Mouse (Mus musculus) cerebellum, postnatal 36 days (tissue): Measurements from ENCODE around the gene Bpifa5.
"Not testable (repeated sequence)": the region's sequence is repeated elsewhere in the genome, so short reads cannot be mapped to it uniquely, and the experiment has no call there.

Experiments used
- DNase-seq, 2 experiments: peaks; one replicate each; pipeline ENCODE4 v3.0.0; 2021 to 2022; ENCODE audit warnings: mixed read lengths in 2 of 2

Gene Bpifa5

DNA sequence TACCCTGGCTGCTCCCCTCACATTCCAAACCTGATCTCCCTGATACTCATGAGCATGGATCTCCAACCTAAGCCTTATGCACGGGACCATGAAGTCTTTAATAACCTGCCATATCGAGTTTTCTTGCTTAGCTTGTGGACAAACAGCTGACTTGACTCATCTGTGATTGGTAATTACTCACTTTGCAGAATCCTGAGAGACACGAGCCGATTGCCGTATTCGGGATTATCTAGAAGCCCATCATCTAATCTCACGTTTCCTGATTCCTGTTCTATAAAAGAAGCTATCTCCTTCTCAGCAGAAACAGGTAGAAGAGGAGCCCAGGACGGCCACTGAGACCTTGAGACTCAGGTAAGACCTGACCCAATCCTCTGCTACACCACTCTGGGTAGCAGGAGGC is at the start of gene Bpifa5:
Bpifa5 (plus strand) TSS at position 301 of the 400 bp plus-strand sequence.
- no peak for DNase-seq

DNA sequence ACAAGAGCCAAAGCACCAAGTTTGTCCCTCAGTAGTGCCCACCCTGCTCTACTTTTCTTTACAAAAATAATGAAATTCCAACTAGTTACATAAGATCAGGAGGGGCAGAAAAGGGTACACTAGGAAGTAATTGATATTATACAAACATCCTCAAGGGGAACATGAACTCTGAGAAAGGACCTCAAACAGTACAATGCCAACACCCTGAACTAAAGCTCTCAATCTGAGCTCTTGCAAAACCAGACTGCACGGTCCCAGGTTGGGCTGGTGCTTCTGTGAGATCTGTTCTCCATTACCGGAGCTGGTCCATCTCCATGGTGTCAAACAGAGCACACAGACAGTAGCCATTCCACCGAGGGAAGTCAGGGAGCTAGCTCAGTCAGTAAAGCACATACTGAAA is 45.0 kb upstream of the Bpifa5 start:
- no peak for DNase-seq

DNA sequence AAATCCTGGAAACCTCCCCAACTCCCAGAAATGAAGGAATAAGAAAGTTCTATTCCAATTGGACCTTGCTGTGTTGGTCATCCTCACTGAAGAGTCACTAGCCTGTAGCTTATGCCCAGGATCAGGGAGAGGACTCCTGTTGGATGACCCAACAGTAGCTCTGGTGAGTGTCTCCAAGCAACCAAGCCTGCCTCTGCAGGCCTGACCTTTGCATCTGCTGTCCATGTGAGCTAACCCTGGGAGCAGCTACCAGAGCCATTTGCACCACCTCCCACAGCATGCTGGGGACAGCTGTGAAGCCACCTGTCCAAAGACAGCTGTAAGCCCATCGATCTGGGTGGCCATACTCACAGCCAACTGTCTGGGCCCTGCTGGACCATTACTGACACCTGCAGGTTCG is 32.3 kb upstream of the Bpifa5 start, which contains the start of gene Bpifa3:
Bpifa3 (plus strand) TSS at position 217 of the 400 bp plus-strand sequence.
- DNase-seq = no peak

DNA sequence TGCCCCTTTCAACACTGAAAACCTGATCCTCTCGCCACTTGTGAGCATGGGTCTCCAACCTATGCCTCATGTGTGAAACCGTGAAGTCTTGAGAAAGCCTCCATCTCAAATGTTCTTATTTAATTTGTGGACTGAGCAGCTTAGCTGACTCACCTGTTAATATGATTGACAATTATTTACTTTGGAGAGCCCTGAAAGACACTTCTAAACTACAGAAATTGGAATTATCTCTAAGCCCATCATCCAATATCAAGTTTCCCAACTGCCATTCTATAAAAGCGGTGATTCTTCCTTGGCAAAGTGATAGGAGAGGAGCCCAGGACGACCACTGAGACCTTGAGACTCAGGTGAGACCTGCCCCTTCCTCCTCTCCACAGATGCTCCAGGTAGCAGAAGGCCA is 19.8 kb upstream of the Bpifa5 start, which contains the start of gene Bpifa1:
Bpifa1 (plus strand) TSS at position 301 of the 400 bp plus-strand sequence.
- no peak for DNase-seq

DNA sequence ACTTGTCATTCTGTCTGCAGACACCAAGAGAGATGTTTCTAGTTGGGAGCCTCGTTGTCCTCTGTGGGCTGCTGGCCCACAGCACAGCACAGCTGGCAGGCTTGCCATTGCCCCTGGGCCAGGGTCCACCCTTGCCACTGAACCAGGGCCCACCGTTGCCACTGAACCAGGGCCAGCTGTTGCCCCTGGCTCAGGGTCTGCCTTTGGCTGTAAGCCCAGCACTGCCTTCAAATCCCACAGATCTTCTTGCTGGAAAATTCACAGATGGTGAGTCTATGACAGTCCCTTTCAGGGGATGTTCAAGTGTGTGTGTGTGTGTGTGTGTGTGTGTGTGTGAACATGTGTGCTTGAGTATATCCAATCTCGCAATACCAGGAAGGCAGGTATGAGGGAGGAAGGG is 18.7 kb upstream of the Bpifa5 start:
- no peak for DNase-seq

DNA sequence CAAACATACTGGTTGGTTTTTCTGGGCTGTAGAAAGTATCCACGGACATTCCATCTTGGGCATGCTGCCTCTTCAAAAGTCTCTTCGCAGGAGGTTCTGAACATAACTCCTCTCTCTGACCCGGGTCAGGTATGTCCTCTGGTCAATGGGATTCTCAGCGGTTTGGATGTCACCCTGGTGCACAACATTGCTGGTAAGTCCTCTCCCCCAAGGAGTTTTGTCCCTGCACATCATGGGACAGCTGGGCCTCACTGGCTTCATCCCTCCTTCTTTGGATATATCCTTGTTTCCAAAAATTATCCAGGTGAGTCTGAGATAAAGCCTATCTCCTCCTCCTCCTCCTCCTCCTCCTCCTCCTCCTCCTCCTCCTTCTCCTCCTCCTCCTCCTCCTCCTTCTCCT is 14.9 kb upstream of the Bpifa5 start:
- DNase-seq = no peak

DNA sequence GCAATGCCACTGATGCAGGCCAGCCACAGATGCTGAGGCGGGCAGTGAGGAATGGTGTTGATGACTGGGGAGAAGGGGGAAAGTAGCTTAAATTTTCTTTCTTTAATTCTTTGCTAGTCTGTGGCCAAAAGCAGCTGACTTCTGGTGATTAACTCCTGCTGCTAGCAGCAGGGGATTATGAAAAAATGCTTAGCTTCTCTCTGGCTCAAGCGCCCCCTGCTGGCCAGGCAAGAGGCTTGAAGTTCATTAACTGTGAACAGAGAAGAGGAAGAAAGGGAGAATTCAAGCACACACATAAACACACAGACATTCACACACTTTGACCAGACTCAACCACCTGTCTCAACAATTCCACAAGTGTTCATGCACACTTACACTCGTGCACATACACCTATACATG is 4.0 kb upstream of the Bpifa5 start:
- peak in 1 of 2 experiments; percentile 5 for DNase-seq

DNA sequence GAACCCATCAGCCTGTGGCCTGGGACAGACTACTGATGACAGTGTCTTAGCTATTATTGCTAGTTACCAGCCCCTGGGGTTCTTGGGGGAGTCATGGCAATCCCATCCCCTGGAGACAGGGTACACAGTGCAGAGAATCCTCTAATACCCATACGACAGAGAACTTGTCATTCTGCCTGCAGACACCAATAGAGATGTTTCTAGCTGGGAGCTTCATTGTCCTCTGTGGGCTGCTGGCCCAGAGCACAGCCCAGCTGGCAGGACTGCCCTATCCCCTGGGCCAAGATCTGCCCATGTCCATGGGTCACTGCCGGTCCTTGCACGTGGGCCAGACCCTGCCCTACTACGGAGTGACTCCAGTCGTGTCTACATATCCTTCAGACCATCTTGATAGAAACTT is 899 bp downstream of the Bpifa5 start:
- peak in 1 of 2 experiments; percentile 5 for DNase-seq

DNA sequence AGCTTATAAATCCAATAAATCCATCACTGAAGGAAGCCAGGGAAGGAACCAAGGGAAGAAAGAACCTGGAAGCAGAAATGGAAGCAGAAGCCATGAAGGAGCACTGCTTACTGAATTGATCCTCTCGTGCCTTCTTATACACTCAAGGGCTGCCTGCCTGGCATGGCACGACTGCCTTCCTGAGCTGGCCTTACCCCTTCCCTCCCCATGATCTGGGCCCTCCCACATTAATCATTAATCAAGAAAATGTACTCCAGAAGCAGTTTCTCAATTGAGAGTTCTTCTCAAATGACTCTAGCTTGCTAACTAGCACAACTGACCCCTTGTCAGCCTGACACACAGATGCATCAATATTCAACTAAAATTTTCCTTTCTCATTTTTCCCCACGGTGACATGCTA is 6.8 kb downstream of the Bpifa5 start:
- no peak for DNase-seq

DNA sequence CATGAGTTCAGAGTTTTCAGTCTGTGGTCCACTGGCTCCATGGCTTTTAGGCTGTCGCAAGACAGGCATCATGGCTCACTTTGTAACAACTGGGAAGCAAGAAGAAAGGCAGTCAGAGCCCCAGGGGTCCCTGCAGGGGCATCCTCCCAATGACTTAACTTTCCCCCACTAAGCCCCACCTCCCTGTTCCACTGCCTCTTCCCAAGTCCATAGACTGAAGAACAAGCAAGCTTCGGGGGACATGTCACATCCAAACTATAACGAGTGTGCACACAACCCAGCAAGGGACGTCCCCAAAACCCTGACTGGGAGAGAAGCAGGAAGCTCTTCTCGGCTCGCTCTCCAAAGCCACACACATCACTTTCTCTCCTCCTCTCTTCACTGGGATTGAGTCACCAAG is 9.2 kb downstream of the Bpifa5 start:
- DNase-seq = no peak

DNA sequence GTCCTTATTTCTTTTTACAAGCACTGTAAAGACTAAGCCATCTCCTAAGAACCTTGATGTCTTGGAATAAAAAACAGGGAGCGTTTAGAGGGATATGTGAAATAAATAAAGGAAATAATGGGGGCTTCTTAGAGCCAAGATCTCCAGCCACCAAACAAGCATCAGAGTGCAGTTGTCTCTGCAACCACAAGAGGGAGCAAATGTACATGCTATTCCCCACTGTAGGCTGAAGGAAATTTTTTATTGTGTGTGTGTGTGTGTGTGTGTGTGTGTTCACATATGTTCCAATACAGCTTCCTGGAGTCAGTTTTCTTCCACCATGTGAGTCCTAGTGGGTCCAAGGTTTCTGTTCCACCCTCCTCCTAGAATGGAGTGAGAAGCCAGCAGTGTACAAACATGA is 10.9 kb downstream of the Bpifa5 start:
- no peak for DNase-seq

DNA sequence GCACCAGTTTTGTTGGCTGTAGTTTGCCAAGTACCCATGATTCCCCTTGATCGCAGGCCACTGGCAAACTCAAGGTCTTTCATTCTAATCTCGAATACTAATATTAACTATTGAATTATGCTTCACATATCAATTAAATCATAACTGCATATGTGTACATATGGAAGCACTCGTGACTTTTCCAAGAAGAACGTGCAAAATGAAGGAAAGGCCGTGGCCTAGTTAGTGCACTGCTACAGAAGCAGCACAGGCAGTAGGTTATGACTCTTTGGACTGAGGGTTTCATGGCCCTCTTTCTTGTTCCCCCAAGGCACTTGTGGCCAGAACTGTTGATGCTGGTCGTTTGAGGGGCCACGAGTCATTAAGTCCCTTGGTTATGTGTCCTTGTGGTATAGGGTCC is 19.5 kb downstream of the Bpifa5 start:
- DNase-seq = not testable (repeated sequence)

DNA sequence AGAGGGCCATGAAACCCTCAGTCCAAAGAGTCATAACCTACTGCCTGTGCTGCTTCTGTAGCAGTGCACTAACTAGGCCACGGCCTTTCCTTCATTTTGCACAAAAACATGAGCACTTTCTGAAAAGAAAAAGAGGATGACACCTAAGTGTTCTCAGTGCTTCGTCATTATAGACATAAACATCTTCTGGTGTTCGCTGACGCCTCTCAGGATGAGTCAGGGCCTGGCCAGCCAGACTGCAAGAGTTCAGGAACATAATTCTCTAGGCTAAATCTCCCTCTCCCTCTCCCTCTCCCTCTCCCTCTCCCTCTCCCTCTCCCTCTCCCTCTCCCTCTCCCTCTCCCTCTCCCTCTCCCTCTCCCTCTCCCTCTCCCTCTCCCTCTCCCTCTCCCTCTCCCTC is 20.7 kb downstream of the Bpifa5 start:
- DNase-seq = not testable (repeated sequence)

DNA sequence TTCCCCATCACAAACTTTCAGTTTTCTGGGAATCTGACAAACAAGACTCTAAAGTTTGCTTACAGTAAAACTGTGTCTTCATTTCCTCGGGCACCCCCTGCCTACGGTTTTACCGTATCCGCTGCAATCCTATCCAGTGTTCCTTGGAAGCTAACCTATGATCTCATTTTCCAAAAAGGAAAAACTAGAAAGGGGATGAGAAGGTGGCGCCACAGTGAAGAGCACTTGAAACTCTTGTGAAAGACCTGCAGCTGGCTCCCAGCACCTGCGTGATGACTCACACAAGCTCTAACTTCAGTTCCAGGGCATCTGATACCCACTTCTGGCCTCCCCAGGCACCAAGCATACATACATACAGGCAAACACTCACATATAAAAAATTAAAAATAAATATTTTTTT is 22.9 kb downstream of the Bpifa5 start:
- DNase-seq = no peak

DNA sequence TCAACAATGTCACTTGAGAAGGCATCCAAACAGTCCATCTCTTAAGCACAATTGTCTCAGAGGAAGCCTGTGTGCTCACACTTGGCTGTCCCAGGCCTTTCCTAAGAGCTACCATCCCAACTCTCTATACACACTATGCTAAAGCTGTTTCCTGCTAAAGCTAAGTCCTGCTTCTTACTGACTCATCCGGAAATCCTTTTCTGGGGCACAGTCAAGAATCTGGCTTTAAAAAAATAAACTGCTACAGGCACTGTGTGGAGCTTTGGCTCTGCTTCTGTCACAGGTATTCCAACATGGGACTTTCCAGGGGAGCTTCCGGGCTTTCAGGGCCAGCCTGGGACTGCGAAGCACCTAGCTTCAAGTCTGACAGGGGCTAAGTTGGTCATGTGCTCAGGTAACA is 23.3 kb downstream of the Bpifa5 start:
- DNase-seq = no peak

DNA sequence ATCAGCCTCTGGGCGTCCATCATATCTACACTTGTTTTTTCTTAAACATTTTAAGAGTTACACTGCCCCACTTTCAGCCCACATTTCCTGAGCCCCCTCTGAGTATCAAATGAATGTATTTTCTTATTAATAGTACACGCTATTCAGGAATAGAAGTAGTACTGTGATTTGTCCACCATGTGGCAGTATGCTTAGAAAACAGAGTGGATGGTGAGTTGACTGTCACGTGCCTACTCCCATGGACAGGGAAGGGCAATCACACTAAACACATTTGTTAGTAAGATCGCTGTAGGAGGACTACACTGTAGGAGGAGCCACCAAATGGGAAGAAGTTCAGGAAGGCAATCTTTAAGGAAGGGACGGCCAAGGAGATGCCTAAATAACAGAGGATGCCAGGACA is 25.1 kb downstream of the Bpifa5 start:
- no peak for DNase-seq

DNA sequence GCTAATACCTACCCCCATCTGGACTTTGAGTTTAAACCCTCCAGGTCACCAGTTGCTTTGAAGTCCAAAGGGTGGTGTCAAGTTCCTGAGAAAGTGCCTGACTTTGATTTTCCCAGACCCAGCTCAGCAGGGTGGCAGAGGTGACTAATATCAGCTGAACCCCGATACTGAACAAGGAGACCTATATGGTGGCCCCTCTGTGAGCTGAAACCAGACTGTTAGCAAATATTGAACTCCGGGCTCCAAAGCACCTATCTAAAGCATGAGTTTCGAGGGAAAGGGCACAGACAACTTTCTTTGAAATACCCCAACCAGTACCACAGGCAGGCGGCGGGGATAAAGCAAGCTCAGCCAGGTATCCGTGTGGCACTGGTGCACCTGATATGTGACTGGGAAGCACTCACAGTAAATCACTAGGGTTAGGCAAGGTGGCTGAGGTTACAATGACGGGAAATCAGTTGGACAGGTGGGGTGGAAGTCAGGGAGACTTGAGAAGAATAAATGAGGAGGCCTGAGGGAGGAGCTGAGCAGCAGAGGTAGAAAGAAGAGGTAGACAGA is 27.5 kb downstream of the Bpifa5 start:
- DNase-seq = no peak

DNA sequence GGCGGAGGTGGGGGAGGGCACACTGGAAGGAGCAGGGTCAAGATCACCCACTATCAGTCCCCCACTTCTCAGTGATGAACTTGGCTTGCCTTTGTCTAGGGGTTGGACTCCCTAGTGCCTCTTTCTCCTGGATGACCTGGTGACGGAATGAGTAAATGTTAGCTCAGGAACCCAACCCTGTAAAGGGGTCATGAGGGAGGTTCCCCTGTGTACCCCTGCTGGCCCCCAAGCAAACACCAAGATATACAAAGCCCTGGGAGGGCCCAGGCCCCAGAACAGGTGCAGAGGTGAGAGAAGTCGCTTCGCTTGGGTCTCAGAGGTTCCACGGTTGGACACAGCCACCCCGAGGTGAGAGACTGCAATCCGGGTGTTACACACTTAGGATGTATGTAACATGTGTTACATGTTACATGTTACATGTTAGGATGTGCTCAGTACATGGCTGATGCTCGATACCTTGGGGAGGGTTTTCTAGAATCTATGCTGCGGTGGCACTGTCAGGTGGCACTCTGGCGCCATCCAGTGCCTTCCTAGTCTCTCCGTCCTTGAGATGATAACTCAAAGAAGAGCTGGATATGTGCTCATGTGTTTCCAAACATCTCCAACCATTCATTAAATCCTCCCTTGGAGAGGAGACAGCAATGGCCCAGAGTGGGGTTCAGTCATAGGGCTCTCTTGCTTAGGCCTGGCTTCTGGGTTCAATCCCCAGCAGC is 28.3 kb downstream of the Bpifa5 start, which contains the start of gene Bpifb1:
Bpifb1 (plus strand) TSS at position 273 of the 713 bp plus-strand sequence.
- no peak for DNase-seq

DNA sequence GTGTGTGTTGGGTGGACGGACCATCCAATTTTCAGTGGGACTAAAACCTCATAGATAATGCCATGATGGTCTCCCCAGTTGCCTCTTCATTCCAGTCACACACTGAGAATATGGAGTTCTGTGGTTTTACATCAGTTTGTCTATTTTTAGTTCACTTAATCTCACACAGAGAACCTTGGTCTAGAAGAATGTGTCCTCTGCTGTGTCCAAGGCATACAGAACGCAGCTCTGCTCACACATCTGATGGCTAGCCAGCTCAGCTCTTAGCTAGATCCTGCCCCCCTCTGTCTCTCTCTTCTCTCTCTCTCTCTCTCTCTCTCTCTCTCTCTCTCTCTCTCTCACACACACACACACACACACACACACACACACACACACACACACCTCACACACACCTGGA is 29.7 kb downstream of the Bpifa5 start:
- no peak for DNase-seq

DNA sequence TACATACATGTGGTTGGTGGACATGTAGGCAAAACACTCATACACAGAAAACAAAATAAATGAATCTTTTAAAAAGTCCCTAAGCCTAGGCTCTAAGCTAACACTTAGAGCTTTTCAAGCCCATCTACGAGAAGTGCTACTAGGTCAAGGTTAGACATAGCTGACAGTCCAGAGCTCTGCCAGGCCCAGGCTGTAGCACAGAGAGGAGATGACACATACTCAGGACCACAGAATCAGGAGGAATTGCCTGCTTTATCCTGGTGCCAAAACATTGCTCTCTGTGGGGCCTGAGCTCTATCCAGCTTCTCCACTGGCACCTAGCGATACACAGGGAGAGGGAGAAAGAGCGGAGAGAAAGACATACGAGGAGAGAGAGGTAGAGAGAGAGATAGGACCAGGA is 30.7 kb downstream of the Bpifa5 start:
- DNase-seq = no peak

DNA sequence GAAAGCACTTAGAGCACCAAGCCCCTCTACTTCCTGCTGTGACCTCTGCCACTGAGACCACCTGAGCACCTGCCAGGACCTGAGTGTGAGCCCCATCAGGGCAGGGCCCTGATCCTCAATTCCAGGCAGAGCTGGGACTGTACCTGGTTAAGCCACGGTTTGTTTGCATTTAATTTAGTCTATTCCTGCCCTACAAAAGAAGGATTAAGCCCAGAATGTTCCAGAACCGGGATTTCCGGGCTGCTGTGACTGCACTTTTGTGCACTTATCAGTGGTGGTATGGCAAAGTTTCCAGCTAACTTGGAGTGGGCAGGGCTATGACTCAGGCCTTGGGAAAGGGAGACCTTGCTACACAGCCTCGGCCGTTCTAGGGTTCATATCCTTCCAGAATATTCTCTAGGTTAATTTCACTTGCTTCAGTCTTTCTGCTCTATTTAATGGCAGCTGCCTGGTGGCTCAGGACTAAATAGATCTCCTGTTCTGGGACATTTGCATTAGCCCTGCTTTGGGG is 31.6 kb downstream of the Bpifa5 start:
- no peak for DNase-seq

DNA sequence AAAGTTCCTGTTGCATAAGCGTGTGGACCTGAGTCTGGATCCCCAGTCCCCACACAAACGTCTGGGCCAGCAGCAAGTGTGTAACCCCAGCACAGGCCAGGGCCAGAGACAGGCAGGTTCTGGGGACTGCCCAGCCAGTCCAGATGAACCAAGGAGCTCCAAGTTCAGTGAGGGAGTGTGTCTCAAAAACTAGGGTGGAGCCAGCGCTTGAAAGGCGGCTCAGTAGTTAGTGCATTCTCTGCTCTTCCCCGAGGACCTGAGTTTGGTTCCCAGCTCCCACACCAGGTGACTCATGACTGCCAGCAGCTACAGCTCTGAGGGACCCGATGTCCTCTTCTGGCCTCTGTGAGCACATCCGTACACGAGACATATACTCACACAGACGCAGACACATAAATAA is 34.6 kb downstream of the Bpifa5 start:
- DNase-seq = no peak

DNA sequence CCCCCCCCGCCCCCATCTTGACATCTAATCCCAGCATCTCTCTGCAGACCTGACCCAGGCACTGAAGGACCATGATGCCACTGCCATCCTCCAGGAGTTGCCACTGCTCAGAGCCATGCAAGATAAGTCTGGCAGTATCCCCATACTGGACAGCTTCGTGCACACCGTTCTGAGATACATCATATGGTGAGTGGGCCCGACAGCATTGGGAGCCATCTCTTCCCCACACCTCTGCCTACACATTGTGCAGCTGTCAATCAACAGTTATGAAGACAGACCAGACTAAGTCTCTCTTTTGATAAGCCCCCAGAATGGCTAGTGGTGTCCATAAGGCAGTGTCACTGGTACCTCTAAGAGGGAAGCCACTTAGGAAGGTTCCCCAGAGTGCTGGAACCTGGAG is 42.2 kb downstream of the Bpifa5 start:
- no peak for DNase-seq

DNA sequence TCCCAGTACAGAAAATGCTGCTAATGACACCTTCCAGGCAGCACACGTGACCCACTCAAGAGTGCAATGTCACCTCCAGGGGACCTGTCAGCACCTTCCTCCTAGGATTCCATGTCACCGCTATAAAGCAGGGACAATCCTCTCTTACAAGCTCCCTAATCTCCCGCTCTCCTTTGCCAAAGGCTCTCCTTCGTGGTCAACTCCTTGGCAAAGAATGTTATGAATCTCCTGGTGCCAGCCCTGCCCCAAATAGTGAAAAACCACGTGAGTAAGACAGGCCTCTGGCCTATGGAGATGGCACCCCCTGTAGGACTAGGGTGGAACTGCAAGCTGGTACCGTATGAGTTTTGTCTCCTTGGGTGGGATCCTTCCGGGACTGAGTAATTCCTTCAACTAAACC is 44.5 kb downstream of the Bpifa5 start:
- peak in 1 of 2 experiments; percentile 12 for DNase-seq
